Mouse (Mus musculus) T-helper 17 cell (primary cell): ENCODE results near the gene Hoxd4.

Experiments
- in situ Hi-C, 2 experiments: fragments of 300-600 bp; cut with MboI, MseI; formaldehyde crosslinking; loops; 1 replicate in 1 of 2; 2 replicates in 1 of 2; pipeline ENCODE4 v1.15.1; 2025; ENCODE audit warnings: high pct_unique_total_duplicates in 2 of 2

The Hoxd4 gene

DNA sequence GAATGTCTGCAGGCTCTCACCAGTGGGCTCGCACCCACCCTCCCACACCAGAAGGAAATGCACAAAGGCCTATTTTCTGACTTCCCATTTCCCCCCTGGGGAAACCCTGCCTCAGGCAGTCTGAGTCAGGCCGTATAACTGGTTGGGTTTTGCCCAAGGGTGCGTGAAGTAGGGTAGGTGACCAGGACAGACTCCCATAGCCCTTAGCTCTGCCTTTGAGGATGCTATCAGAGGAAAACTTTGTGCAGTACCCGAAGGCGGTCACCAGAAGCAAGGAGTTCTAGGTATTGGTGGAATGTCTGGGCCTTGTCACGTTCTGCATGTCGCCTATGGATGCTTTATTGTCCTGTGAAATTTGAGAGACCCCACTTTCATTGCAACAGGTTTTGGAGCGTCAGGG, 11.2 kb downstream of the Hoxd4 start:
- in situ Hi-C loops: no loop called here

DNA sequence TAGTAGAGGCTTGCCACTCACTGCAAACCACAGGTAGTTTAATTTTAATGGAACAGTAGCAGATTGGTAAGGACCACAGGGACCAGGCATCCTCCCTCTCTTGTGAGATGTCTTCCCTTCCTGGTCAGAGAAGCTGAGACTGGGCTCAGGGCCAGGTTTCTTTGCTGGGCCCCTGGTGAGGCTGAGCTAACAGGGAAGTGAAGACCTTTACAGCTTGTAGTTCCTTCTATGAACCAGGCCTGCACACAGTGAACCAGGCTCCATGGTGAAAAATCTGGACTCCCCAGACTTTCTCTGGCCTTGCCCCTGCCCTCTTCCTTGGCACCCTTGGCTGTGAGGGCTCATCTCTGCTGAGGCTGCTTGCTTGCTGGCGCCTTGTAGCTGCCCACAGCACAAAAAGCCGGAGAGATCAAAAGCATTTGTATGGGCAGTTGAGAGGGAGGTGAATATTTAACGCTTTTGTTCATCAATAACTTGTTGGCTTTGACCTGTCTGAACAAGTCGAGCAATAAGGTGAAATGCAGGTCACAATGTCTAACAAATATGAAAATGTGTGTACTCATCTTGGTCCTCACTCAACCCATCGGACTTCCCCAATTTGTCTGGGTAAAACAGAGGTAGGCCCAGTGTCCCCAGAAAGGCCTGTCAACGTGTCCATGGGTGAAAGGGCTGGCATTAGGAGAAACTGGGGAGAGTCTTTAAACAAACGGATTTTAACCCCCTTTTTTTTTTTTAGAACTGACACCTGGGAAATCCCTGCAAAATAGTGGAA, 12.7 kb downstream of the Hoxd4 start:
- in situ Hi-C loops: loop anchor here in 1 of 2 experiments (25.0 kb wide), 2 partner anchors 863 to 1862 kb away; no protein-coding TSS in a partner anchor

DNA sequence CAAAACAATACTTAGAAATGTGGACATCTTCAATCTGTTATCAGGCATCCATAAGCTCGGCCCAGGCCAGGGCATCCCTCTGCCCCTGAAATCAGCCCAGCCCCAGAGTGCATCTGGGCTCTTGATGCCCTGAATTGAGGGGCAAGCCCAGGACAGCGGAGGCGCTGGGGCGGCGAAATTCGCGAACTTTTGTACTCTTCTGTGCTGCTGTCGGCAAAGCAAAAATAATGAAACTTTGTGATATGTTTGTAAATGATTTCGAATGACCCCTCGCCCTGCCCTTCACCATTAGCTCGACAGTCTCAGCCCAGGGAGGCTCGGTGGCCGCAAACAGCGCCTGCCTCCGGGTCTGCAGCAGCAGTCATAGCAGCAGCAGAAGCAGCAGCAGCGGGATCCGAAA, 13.4 kb downstream of the Hoxd4 start:
- in situ Hi-C loops: loop anchor here in 1 of 2 experiments (25.0 kb wide), 2 partner anchors 862 to 1863 kb away; no protein-coding TSS in a partner anchor

DNA sequence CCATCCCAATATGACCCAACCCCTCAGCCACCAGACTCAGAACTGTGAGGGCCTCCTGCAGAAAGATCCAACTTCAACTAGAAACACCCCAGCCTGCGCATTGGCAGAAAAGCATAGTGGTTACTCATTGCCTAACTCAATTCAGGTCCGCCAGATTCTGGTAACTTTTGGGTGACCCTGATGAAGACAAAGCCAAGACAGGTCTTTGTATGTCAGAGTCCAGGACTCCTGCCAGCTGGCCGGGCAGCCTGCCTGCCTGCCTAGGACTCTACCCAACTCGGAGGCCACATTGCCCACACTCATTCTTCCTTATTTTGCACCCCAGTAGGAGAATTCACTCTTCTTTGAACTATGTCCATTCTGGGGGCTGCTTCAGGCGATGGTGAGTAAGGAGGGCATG, 14.8 kb downstream of the Hoxd4 start, which contains the start of gene Gm28230:
Gene Gm28230, plus strand, starts transcription at position 178 of the 400 bp plus-strand sequence.
- in situ Hi-C loops: loop anchor here in 1 of 2 experiments (25.0 kb wide), 2 partner anchors 861 to 1864 kb away; no protein-coding TSS in a partner anchor

DNA sequence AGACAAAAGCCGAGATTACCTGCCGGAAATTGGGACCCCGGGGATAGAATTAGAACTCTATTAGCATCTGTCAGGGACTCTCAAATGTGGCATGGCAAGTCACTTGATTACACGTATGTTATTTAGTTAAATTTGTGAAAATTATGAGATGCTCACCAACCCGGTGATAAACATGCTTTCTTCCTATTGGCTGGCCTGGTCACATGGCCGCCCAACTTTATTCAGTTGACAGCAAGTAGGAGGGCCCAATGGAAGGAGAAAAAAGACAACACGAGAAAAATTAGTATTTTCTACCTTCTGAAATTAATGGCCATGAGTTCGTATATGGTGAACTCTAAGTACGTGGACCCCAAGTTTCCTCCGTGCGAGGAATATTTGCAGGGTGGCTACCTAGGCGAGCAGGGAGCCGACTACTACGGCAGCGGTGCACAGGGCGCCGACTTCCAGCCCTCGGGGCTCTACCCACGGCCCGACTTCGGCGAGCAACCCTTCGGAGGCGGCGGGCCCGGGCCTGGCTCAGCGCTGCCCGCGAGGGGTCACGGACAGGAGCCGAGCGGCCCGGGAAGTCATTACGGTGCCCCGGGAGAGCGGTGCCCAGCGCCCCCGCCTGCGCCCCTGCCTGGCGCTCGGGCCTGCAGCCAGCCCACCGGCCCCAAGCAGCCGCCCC, 15.4 kb downstream of the Hoxd4 start:
- in situ Hi-C loops: loop anchor here in 1 of 2 experiments (25.0 kb wide), 2 partner anchors 860 to 1865 kb away; no protein-coding TSS in a partner anchor

DNA sequence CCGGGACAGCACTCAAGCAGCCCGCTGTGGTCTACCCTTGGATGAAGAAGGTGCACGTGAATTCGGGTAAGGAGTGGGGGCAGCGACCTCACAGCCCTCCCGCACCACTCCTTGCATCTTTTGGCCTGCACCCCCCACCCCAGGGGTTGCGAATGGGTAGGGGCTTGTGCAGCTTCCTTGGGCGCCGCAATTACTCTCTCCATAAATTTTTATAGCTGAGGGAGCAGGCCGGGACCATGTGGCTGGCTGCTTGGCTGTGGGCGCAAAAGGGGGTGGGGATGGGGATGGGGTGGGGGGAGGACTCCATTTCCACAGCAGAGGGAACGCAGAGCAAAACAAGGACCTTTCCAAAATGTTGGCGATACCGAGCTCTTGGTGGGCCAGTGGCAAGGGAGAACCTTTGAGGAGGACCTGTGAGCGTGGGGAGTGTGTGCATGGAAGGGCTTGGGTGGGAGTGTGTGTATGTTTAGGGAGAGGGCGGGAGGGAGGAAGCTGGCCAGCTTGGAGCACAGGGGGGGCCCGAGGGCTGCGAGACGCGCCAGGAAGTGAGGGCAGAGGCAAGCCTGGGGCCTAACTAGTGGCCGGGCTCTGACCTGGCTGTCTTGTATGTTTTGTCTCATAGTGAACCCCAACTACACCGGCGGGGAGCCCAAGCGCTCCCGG, 16.0 kb downstream of the Hoxd4 start:
- in situ Hi-C loops: loop anchor here in 1 of 2 experiments (25.0 kb wide), 2 partner anchors 860 to 1865 kb away; no protein-coding TSS in a partner anchor

DNA sequence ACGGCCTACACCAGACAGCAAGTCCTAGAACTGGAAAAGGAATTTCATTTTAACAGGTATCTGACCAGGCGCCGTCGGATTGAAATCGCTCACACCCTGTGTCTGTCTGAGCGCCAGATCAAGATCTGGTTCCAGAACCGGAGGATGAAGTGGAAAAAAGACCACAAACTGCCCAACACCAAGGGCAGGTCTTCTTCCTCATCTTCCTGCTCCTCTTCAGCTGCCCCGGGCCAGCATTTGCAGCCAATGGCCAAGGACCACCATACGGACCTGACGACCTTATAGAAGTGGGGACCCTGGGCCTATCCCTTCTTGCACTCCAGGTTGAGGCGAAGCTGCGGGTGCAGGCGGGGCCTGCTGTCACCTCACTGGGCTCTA, 16.6 kb downstream of the Hoxd4 start:
- in situ Hi-C loops: loop anchor here in 1 of 2 experiments (25.0 kb wide), 2 partner anchors 859 to 1866 kb away; no protein-coding TSS in a partner anchor

DNA sequence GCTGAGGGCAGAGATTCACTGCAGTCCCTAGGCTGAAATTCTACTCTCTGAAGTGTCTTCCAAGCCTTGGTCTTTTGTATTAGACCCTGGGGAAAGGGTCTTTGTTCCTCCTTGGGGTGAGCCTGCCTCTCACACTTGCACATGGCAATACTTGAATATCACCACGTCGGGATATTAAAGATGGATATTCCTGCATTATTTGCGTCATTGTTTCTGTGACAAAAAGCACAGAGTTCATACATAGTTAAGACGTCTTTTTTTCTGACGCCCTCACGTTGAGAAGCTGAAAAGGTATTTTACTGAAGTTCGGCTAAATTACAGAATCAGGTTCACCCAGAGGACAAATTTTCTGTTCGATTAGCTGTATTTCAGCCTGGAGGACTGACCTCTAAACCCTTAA, 18.6 kb downstream of the Hoxd4 start:
- in situ Hi-C loops: loop anchor here in 1 of 2 experiments (25.0 kb wide), 2 partner anchors 857 to 1868 kb away; no protein-coding TSS in a partner anchor

DNA sequence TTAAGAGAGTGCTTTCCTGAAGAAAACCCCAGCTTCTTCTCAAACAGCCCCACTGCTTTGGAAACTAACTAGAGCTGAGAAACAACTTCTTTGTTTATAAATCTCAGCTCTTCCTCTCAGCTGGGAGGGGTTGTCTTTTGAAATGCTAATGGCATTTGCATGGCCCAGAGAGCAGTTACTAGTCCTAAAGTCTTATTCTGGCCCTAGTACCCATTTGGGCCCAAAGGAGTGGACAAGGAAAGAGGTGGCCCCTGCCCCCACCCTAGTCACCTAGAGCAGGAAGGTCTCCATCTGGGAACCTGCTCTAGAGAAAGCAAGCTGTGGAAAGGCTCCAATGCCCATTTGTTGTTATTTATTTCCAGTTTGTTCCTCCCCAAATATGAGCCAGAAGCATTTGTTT, 19.3 kb downstream of the Hoxd4 start:
- in situ Hi-C loops: loop anchor here in 1 of 2 experiments (25.0 kb wide), 2 partner anchors 856 to 1869 kb away; no protein-coding TSS in a partner anchor

DNA sequence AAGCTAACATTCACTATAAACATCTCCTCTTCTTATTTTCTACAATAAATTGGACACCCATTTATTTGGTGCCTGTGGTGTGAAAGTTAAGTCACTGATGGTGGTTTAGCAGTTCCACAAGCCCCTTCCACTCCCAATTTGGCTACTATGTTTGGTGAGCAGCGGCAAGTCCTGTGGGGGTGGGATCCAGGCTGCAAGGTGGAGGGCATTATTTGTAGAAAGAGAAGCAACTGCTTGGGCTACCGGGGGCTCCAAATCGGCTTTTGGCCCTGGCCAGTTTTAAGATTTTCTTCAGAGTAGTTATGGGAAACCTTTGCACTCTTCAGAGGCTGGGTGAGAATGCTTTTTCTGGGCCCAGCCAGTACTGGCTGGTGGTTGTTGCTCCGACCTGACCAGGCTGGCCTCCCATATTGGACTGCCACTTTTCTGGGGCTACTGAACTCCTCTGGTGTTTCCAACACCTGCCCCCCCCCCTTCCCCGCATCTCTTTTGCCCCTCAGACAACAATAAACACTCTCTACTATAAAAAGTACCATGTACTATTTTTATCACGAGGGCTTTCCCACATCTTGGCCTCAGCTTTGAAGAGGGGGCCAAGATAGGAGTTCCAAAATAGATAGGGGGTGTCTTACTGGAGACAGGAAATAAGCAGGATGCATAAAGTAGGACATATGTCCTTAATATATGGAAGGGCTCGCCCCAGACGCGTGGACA, 20.2 kb downstream of the Hoxd4 start:
- in situ Hi-C loops: loop anchor here in 1 of 2 experiments (25.0 kb wide), 2 partner anchors 855 to 1870 kb away; no protein-coding TSS in a partner anchor

DNA sequence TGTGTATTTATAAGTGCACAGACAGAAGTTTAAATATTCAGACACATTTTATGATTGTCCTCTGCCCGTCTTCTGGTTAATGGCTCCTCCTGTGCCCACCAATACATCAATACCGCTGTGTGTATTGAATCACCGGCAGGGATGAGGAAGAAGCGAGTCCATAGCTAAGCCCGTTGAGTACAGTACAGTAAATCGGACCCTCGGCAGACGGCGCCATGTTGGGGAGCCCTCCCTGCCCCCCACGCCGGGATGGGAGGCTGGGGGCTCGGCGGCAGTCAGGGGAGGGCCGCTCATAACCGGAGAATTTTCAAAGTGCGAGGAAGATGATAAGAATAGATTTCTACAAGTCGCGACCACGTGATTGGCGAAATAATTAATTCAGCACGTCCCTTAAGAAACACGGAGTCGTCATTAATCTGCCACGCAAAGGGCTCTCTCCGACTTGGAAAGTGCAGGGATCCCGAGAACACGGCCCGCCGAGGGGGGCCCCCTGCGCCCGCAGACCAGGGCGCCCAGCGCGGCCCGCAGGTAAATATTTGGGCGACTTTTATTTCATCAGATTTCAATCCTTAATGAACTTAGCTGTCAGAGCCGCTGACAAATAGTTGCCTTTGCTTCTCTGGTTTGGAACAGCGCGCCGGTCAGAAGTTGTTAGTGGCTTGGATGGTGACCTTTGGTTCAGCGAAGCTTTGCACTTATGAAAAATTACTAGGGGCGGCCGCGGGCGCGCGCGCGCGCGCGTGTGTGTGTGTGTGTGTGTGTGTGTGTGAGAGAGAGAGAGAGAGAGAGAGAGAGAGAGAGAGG, 21.0 kb downstream of the Hoxd4 start:
- in situ Hi-C loops: loop anchor here in 1 of 2 experiments (25.0 kb wide), 2 partner anchors 855 to 1870 kb away; no protein-coding TSS in a partner anchor

DNA sequence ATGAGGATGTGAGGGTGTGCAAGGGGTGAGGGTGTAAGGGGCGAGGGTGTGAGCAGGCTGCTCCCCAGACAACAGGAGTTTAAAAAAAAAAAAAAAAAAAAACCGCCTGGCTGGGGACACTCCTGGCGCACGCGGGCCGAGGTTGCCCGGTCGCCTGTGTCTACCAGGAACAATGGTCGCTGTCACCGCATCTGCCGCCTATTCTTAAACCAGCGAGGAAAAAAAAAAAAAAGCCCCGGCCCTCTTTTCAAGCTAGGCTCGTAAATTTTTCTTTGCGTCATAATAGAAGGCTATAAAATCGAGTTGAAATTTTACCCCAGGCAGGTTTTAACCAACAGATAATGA, 21.6 kb downstream of the Hoxd4 start:
- in situ Hi-C loops: loop anchor here in 1 of 2 experiments (25.0 kb wide), 2 partner anchors 854 to 1871 kb away; no protein-coding TSS in a partner anchor

DNA sequence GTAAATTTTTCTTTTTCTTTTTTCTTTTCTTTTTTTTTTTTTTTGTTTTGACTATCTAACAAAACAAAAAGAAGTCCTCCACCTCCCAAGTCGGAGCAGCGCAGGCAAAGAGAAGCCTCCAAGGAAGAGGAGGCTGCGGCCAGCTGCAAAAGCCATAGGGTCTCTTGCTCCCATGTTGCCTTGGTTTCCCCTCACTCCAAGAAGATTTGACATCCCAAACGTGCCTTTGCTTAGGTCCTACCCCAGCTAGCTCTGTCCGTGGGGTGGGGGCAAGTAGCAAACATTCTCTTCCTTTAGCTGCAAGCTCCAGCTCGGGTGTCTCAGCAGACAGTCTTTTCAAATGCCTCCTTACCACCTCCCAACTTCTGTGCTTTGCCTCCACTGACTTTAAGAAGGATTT, 22.0 kb downstream of the Hoxd4 start:
- in situ Hi-C loops: loop anchor here in 1 of 2 experiments (25.0 kb wide), 2 partner anchors 854 to 1871 kb away; no protein-coding TSS in a partner anchor

DNA sequence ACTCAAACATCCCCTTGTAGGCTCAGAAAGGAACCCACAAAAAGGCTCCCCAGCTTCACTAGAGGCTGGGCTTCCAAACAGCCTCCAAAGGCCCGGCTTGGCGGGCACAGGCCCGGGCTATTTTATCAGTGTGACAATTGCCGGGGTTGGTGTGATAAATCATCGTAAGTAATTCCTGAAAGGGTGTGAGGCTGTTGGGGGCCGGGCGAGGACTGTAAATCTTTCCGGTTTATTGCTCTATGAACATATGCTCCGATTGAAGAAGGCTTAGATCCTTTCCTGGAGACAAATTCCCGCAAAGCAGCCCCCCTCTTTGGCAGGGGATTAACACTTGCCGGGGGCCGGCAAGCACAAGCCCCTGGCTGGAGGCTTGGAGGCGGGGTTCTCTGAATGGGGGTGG, 22.7 kb downstream of the Hoxd4 start:
- in situ Hi-C loops: loop anchor here in 1 of 2 experiments (25.0 kb wide), 2 partner anchors 853 to 1872 kb away; no protein-coding TSS in a partner anchor

DNA sequence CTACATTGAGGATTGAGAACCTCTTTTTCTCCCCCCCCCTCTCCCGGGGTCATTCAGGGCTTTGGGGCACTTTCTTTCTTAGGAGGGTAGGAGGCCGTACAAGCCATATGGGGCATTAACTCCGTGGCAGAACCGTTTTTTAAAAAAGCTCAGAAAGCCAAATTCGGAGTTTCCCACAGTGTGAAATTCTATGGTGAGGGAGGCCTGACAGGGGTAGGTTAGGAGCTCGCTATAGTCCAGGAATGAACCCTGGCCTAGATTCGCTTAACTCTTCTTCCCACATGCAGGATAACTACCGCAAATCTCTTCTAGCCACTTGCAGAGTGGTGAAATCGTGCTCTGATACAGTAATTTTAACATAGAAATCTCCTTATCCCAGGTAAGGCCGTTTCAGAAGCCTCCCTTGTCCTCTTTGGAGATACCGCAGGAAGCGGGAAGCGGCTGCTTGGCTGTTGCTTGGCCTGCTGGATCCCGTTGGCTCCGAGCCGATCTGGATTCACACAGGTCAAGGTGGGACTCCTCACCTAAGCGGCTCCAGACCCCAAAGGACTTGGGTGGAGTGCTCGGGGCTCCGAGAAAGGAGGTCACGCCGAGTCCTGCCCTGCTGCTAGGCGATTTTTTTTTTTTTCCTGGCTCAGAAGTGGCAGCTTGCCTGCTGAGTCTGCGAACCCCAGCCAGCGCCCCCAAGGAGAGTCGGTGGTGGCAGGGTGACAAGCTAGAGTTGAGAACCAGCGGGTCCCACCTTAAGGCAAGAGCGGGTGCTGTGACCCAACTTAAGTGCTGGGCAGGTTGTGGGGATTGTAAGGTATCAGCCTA, 23.5 kb downstream of the Hoxd4 start:
- in situ Hi-C loops: loop anchor here in 1 of 2 experiments (25.0 kb wide), 2 partner anchors 852 to 1873 kb away; no protein-coding TSS in a partner anchor

DNA sequence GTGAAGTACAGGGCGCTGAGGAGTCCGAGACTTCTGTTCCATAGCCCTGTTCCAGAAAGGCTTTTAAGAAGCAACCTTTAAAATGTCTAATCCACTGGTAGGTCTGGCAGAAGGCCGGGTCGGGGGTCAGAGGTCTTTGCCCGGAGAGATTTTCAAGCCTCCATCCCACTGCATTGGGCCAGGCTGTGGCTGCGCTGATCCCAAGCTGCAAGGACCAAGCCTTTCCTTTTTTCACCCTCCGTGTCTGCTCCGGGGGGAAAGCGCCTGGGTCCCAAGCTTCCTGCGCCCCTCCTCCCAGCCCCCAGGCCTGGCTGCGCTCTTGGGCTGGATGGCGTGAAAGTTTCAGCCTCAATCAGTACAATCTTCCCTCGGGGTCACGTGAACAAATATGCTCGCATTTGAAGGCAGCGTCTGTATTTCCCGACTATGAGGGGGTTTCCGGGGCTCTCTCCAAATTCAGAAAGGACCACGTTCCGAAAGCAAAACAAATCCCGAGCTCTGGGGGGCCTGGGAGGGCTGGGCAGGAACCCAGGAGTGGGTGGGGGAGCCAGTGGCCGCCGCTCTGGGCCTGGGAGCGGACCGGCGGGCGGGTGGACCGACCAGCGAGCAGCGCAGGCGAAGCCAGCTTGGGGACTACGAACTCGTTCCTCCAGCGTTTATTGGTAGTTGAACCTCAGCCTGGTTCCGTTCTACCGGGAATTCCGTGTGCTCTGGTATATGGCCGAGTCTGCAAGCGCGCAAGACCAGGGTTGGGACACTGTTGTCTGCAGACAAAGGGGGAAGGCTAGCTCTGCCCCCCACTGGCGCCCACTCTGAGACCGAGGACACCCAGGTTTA, 24.3 kb downstream of the Hoxd4 start:
- in situ Hi-C loops: loop anchor here in 1 of 2 experiments (25.0 kb wide), 2 partner anchors 851 to 1874 kb away; no protein-coding TSS in a partner anchor

DNA sequence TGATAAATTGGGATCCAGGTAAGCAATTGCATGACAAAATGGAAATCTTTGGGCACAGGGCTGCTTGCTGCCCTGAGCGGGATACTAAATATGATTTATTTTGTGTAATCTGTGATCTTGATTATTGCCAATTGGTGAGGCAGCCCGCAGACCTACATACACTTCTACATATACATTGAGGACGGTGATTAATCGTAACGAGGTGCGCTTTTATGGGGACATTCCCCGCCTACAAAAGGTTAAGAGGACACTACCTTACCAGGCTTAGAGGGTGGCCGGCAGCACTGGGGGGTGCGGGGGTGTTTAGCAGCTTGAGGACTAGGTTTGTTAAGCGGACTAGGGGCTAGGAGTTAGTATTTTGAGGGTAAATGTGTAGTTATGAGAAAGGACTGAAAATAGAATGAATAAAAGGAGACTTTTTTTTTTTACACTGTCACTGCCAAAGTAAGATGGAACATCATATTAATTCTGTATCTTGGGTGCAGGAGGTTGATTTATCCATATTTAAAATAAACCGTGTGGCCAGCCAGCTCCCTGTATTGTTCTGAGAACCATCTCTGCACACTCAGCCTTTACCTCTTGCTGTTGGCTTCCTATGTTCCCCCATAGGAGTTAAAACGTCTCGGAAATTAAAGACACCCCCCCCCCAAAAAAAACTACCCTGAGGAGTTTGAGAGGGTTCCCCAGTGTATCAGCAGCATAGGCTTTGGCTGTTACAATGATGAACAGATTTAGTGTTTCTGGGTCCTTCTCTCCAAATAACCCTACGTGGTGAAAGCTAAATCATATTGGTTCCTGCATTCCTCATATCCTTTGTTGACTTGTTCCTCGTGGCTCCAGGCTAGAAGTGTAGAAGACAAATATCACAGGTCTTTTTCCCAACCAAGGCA, 25.2 kb downstream of the Hoxd4 start:
- in situ Hi-C loops: loop anchor here in 1 of 2 experiments (25.0 kb wide), 2 partner anchors 850 to 1875 kb away; no protein-coding TSS in a partner anchor
